Mouse (Mus musculus) hindbrain, embryonic 13.5 days (tissue): Measurements from ENCODE around the gene Cyba. TPM values are rescaled to one million over a fixed set of nuclear protein-coding genes. Genes with fewer than 3 reads are reported as not detected.

Source experiments
- ATAC-seq: fragments of 200-750 bp; cut with Nextera tagmentation; 2 replicates; pipeline ENCODE4 v1.8.0; 2017; ENCODE audit warnings: moderate TSS enrichment; ENCODE audit not compliant: low FRiP score
- H3K27ac ChIP-seq: fragments of 300-500 bp; sonication (generic); 2 replicates; pipeline ENCODE4 v1.5.1; 2015; ENCODE audit warnings: inconsistent platforms, mild to moderate bottlenecking, moderate library complexity
- H3K27me3 ChIP-seq: fragments of 300-500 bp; sonication (generic); 2 replicates; pipeline ENCODE4 v1.6.1; 2015; ENCODE audit warnings: mild to moderate bottlenecking, inconsistent platforms
- H3K36me3 ChIP-seq: fragments of 300-500 bp; sonication (generic); 2 replicates; pipeline ENCODE4 v1.6.1; 2015; ENCODE audit warnings: mild to moderate bottlenecking, inconsistent platforms
- H3K4me1 ChIP-seq: fragments of 300-500 bp; sonication (generic); replicated peaks from 2 replicates; pipeline ENCODE4 v1.6.1; 2015; ENCODE audit warnings: inconsistent platforms
- H3K4me2 ChIP-seq: fragments of 300-500 bp; sonication (generic); 2 replicates; pipeline ENCODE4 v1.6.1; 2015; ENCODE audit warnings: inconsistent platforms, mild to moderate bottlenecking, moderate library complexity
- H3K4me3 ChIP-seq: fragments of 300-500 bp; sonication (generic); 2 replicates; pipeline ENCODE4 v1.5.1; 2015; ENCODE audit warnings: mild to moderate bottlenecking, inconsistent platforms
- H3K9ac ChIP-seq: fragments of 300-500 bp; sonication (generic); 2 replicates; pipeline ENCODE4 v1.6.1; 2015; ENCODE audit warnings: mild to moderate bottlenecking, inconsistent platforms
- H3K9me3 ChIP-seq: fragments of 300-500 bp; sonication (generic); 2 replicates; pipeline ENCODE4 v1.6.1; 2016; ENCODE audit warnings: inconsistent platforms
- WGBS: fragments of 180-500 bp; shearing (Covaris S2); methylation state at CpG from one replicate; pipeline ENCODE4 v1.1.7; 2015; 5-methylcytosine and 5-hydroxymethylcytosine counted together
- polyA plus RNA-seq: library from polyadenylated mRNA; unstranded; fragments of >200 nt; fragmentation: Nextera tagmentation; extraction: Ambion mirVana; gene quantifications from 2 replicates; pipeline ENCODE4 v1.2.1, GENCODE M21; 2015

The Cyba gene
- polyA plus RNA-seq, 1 experiment from 2014 or later: 46.2 TPM

DNA sequence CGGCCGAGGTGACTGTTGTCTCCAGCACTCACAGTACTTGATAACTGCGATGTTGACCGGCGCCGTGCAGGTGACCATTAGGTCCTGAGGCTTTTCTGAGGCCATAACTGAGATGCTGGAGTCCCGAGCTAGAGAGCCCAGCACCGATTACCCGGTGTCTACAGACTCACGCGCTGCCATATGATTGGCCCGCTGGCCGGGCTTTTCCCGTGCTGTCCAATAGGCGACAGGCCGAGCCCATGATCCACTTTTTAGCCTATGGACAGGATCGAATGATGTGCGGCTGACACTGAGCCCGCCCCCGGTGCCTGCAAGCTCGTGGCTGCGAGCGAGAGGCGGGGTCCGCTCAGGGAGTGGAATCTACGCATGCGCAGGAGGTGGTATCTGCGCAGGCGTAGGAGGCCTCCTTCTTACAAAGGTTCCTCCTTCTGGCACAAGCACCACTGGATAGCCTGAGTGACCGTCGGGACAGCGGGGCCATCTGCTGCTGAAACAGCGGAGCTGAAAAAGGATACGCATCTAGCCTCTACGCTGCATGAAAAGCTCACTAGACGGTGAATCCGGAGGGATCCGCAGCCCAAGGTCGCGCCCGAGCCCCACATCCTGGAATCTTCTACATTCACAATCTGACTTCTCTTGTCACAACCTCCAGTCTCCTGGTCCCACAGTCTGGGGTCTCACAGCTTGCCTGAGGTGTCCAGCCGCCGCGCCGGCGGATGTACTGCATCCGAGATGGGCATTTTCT, 10.7 kb upstream of the Cyba start, which contains the start of gene Mvd:
TSS of gene Mvd (minus strand) at position 161 of the 745 bp plus-strand sequence.
- ATAC-seq: peak; percentile 98
- no peaks in the 10 kb centered on the region for H3K9me3 ChIP-seq
- no peaks in the 10 kb centered on the region for H3K27me3 ChIP-seq
- peak within 1 kb of the TSS; percentile 98 for H3K27ac ChIP-seq
- H3K4me1 ChIP-seq: peaks cover 41% of the 10 kb centered on the region
- peak within 1 kb of the TSS; percentile 89 for H3K9ac ChIP-seq
- peak within 1 kb of the TSS; percentile 95 for H3K4me2 ChIP-seq
- H3K4me3 ChIP-seq: peak within 1 kb of the TSS; percentile 71
- peaks cover 15% of the 10 kb centered on the region for H3K36me3 ChIP-seq
- 0% methylated on average over 47 of the region's 47 CpGs for WGBS

DNA sequence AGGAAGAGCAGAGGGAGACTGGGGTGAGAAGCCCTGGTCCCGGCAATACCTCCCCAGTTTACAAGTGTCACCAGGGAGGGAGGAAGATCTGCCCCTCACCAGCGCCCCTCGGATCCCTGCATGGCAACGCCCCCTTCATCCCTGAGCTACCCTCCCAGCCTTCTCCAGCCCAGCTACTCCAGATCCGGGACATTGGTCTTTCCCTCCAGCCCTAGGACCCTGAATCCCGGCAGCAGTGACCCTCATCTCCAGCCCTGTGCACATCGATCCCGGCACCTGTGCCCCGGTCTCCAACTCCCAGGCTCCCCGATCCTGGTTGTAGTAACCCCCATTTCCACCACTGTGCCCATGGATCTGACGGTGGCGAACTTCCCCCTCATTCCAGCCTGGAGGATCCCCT, 10.1 kb upstream of the Cyba start:
- no peaks in the 10 kb centered on the region for H3K27me3 ChIP-seq
- H3K4me3 ChIP-seq: peak overlapping the region; percentile 71
- H3K4me1 ChIP-seq: peaks cover 41% of the 10 kb centered on the region
- WGBS: under 1% methylated on average over 12 of the region's 12 CpGs
- ATAC-seq: no peak; the same call in 1 of the 2 replicates
- H3K4me2 ChIP-seq: peak overlapping the region; percentile 95
- H3K36me3 ChIP-seq: peaks cover 22% of the 10 kb centered on the region
- H3K9me3 ChIP-seq: no peaks in the 10 kb centered on the region
- H3K9ac ChIP-seq: peak overlapping the region; percentile 87
- H3K27ac ChIP-seq: peak overlapping the region; percentile 98

DNA sequence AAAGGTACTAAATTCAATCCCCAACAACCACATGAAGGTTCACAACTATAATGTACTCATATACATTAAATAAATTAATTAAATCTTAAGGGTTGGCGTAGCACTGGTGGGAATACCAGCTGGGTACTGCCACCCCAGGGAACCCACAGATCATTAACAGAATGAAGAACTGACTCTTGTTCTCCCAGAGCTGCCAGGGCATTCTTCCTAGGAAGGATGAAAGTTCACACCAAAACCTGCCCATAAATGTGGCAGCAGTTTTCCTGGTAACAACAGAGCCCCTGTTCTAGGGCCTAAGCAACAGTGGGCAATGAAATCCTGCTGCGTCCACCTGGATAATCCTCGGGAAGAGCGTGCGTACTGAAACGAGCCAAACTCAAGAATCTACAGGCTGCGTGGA, 9.6 kb upstream of the Cyba start:
- peak overlapping the region; percentile 71 for H3K4me3 ChIP-seq
- peaks cover 26% of the 10 kb centered on the region for H3K36me3 ChIP-seq
- 24% methylated on average over 7 of the region's 7 CpGs for WGBS
- peak overlapping the region; percentile 95 for H3K4me2 ChIP-seq
- H3K27me3 ChIP-seq: no peaks in the 10 kb centered on the region
- peak overlapping the region; percentile 87 for H3K9ac ChIP-seq
- H3K27ac ChIP-seq: peak overlapping the region; percentile 98
- H3K4me1 ChIP-seq: peaks cover 41% of the 10 kb centered on the region
- H3K9me3 ChIP-seq: no peaks in the 10 kb centered on the region
- no peak for ATAC-seq

DNA sequence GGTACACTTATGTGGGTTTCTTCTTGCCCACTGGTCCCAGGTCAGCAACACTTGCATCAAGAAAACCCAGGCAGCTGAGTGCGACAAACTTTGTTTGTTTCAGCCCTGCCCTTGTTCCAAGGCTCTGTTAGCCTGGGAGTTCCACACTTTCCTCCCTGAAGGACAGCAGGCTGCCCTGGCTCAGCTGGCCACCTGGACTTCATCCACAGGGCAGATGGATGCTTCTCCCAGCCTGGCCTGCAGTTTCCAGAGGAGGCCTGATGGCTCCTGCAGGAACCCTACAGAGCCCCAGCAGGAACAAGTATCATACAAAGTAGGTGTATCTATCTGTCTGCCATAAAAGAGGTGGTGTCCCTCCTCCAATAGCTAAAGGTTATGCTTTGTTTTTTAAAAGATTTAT, 8.6 kb upstream of the Cyba start:
- Histone ChIP-seq H3K4me2 (no peak overlapping the region), H3K4me3 (no peak overlapping the region), H3K27me3 (no peaks in the 10 kb centered on the region), H3K36me3 (peaks cover 37% of the 10 kb centered on the region), H3K9ac (no peak overlapping the region), H3K4me1 (peaks cover 38% of the 10 kb centered on the region), H3K27ac (no peak overlapping the region), H3K9me3 (no peaks in the 10 kb centered on the region)
- 95% methylated on average over 1 of the region's 1 CpGs for WGBS
- ATAC-seq: no peak

- no peak overlapping the region for H3K4me2 ChIP-seq
Measured at GRCm38 (mm10) chr8:122439336-122439735, 6.6 kb upstream of the Cyba start.

GRCm38 (mm10) chr8:122437708-122438331, 5.1 kb upstream of the Cyba start:
- WGBS: 92% methylated on average over 13 of the region's 13 CpGs

More at GRCm38 (mm10) chr8:122439336-122439735, 6.6 kb upstream of the Cyba start:
- Histone ChIP-seq H3K4me3 (no peak overlapping the region), H3K27ac (no peak overlapping the region), H3K36me3 (peaks cover 56% of the 10 kb centered on the region), H3K9ac (no peak overlapping the region), H3K27me3 (no peaks in the 10 kb centered on the region), H3K9me3 (no peaks in the 10 kb centered on the region; the same call in 1 of the 2 replicates), H3K4me1 (peaks cover 18% of the 10 kb centered on the region)
- ATAC-seq: no peak
- WGBS: 96% methylated on average over 16 of the region's 16 CpGs

GRCm38 (mm10) chr8:122436586-122437125, 3.9 kb upstream of the Cyba start:
- Histone ChIP-seq H3K27me3 (peaks cover 15% of the 10 kb centered on the region), H3K4me3 (no peak overlapping the region), H3K36me3 (peaks cover 68% of the 10 kb centered on the region), H3K4me1 (peaks cover 19% of the 10 kb centered on the region), H3K27ac (no peak overlapping the region), H3K9ac (no peak overlapping the region), H3K4me2 (no peak overlapping the region), H3K9me3 (no peaks in the 10 kb centered on the region; the same call in 1 of the 2 replicates)
- 86% methylated on average over 20 of the region's 20 CpGs for WGBS
- ATAC-seq: no peak

More at GRCm38 (mm10) chr8:122437708-122438331, 5.1 kb upstream of the Cyba start:
- no peak overlapping the region for H3K9ac ChIP-seq
- peaks cover 19% of the 10 kb centered on the region for H3K4me1 ChIP-seq
- peaks cover 6% of the 10 kb centered on the region for H3K27me3 ChIP-seq
- H3K27ac ChIP-seq: no peak overlapping the region
- peaks cover 68% of the 10 kb centered on the region for H3K36me3 ChIP-seq
- no peak for ATAC-seq
- H3K9me3 ChIP-seq: no peaks in the 10 kb centered on the region; the same call in 1 of the 2 replicates
- H3K4me2 ChIP-seq: no peak overlapping the region
- no peak overlapping the region for H3K4me3 ChIP-seq

DNA sequence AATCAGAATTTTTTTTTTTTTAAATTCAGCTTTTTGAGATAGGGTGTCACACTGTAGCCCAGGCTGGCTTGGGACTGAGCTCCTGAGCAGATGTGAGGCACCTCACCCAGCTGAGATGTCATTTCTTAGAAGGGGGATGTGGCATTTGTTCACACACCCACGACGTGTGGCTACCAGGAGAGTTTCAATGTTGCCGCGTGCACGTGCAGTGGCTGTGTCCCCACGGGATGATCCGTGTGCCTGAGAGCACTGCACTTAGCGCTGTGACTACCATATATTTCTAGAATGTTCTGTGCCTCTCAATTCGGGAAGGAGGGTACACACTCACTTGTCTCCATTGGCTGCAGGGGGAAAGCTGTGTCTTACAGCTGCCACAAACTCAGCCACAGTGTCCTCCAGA, 3.4 kb upstream of the Cyba start:
- Histone ChIP-seq H3K27me3 (peaks cover 19% of the 10 kb centered on the region), H3K4me1 (peaks cover 17% of the 10 kb centered on the region), H3K9me3 (no peaks in the 10 kb centered on the region; the same call in 1 of the 2 replicates), H3K9ac (no peak overlapping the region), H3K27ac (no peak overlapping the region), H3K36me3 (peaks cover 68% of the 10 kb centered on the region), H3K4me2 (no peak overlapping the region), H3K4me3 (no peak overlapping the region)
- ATAC-seq: no peak
- WGBS: 94% methylated on average over 9 of the region's 9 CpGs

GRCm38 (mm10) chr8:122435375-122435774, 2.6 kb upstream of the Cyba start:
- H3K27me3 ChIP-seq: peaks cover 19% of the 10 kb centered on the region
- no peak overlapping the region for H3K4me3 ChIP-seq
- peaks cover 17% of the 10 kb centered on the region for H3K4me1 ChIP-seq
- H3K9ac ChIP-seq: no peak overlapping the region
- no peak overlapping the region for H3K27ac ChIP-seq
- H3K9me3 ChIP-seq: no peaks in the 10 kb centered on the region; the same call in 1 of the 2 replicates
- H3K4me2 ChIP-seq: no peak overlapping the region
- 90% methylated on average over 6 of the region's 6 CpGs for WGBS
- H3K36me3 ChIP-seq: peaks cover 68% of the 10 kb centered on the region
- ATAC-seq: no peak

GRCm38 (mm10) chr8:122433269-122433905, 657 bp upstream of the Cyba start:
- peaks cover 19% of the 10 kb centered on the region for H3K27me3 ChIP-seq
- H3K36me3 ChIP-seq: peaks cover 52% of the 10 kb centered on the region
- no peak overlapping the region for H3K27ac ChIP-seq
- H3K4me1 ChIP-seq: peaks cover 17% of the 10 kb centered on the region
- no peaks in the 10 kb centered on the region; the same call in 1 of the 2 replicates for H3K9me3 ChIP-seq
- no peak overlapping the region for H3K4me3 ChIP-seq
- H3K9ac ChIP-seq: no peak overlapping the region
- 69% methylated on average over 11 of the region's 11 CpGs for WGBS
- peak; percentile 40; the same call in 1 of the 2 replicates for ATAC-seq
- H3K4me2 ChIP-seq: no peak overlapping the region; the same call in 1 of the 2 replicates

- no peaks in the 10 kb centered on the region; the same call in 1 of the 2 replicates for H3K9me3 ChIP-seq
- peak overlapping the region; percentile 65 for H3K9ac ChIP-seq
- H3K4me3 ChIP-seq: peak overlapping the region; percentile 37
- H3K27me3 ChIP-seq: peaks cover 19% of the 10 kb centered on the region
- peak overlapping the region; percentile 59 for H3K4me2 ChIP-seq
- peak overlapping the region; percentile 3 for H3K27ac ChIP-seq
- peaks cover 17% of the 10 kb centered on the region for H3K4me1 ChIP-seq
- peaks cover 37% of the 10 kb centered on the region for H3K36me3 ChIP-seq
- no peak for ATAC-seq
- 38% methylated on average over 18 of the region's 18 CpGs for WGBS
Measured at GRCm38 (mm10) chr8:122431694-122432442, 862 bp downstream of the Cyba start.
